Mouse (Mus musculus) gastrocnemius, postnatal 25 days (tissue): ENCODE measurements around the gene Ccdc142. TPM values are rescaled to one million over a fixed set of nuclear protein-coding genes. Genes with fewer than 3 reads are reported as not detected.

Source experiments
- DNase-seq: peaks from one replicate; pipeline ENCODE4 v3.0.0; 2022
- microRNA-seq, 2 experiments: library from miRNA; unstranded; fragments of <30 nt; microRNA quantifications; one replicate each; pipeline ENCODE4 v1.2.0; 2021; ENCODE audit warnings: borderline replicate concordance in 2 of 2
- total RNA-seq, 2 experiments: library from RNA; stranded (reverse); gene quantifications; 1 replicate in 1 of 2; 2 replicates in 1 of 2; pipeline ENCODE4 v1.2.3; 2021

Gene Ccdc142
- total RNA-seq, 2 experiments from 2014 or later, result 0.54 to 1.7 TPM

GRCm38 (mm10) chr6:83141636-83142035 is 40.2 kb downstream of the Ccdc142 start:
- DNase-seq, result no peak

GRCm38 (mm10) chr6:83142211-83142731 is 40.9 kb downstream of the Ccdc142 start:
- DNase-seq, result no peak

GRCm38 (mm10) chr6:83142886-83143285 is 41.5 kb downstream of the Ccdc142 start:
- DNase-seq, result no peak

- DNase-seq, result no peak
Measured at GRCm38 (mm10) chr6:83145209-83145608, 43.8 kb downstream of the Ccdc142 start.

- DNase-seq, result no peak
Measured at GRCm38 (mm10) chr6:83145805-83146204, 44.4 kb downstream of the Ccdc142 start.

- DNase-seq, result no peak
Measured at GRCm38 (mm10) chr6:83147280-83147679, 45.9 kb downstream of the Ccdc142 start.

GRCm38 (mm10) chr6:83151721-83152120 is 50.3 kb downstream of the Ccdc142 start:
- no peak for DNase-seq

- DNase-seq, result no peak
Measured at GRCm38 (mm10) chr6:83153038-83153437, 51.6 kb downstream of the Ccdc142 start.

- no peak for DNase-seq
Measured at GRCm38 (mm10) chr6:83153485-83153884, 52.1 kb downstream of the Ccdc142 start.

- no peak for DNase-seq
Measured at GRCm38 (mm10) chr6:83155552-83156238, 54.3 kb downstream of the Ccdc142 start.

- no peak for DNase-seq
Measured at GRCm38 (mm10) chr6:83156259-83156684, 54.9 kb downstream of the Ccdc142 start, which contains the start of the genes Wdr54 and 1700003E16Rik. Gene Wdr54 (minus strand): TSS chr6:83156397. Gene 1700003E16Rik (plus strand): TSS chr6:83156404.

Small RNA genes lying within 50 kb of the gene (microRNA-seq; reads per million reads assigned to microRNA genes)
- gene Mir3470a, result 0 reads per million in 2 experiments

Other genes starting within 250 kb of the Ccdc142 start
- under 1 TPM; 0.13 to 0.51 TPM for gene Sema4f, start 161.8 kb upstream of the Ccdc142 start, total RNA-seq
- gene M1ap, start 154.7 kb upstream of the Ccdc142 start, total RNA-seq, result not detected
- gene Dok1, start 68.1 kb upstream of the Ccdc142 start, total RNA-seq, result 1 to 10 TPM; 1.9 to 2.6 TPM
- gene Loxl3, start 67.4 kb upstream of the Ccdc142 start, total RNA-seq, result 1 to 10 TPM; 4.2 to 5.3 TPM
- gene Aup1, start 47.1 kb upstream of the Ccdc142 start, total RNA-seq, result 10 to 100 TPM; 71.8 to 82.5 TPM
- 10 to 100 TPM; 16.5 to 18.4 TPM for gene Htra2, start 46.3 kb upstream of the Ccdc142 start, total RNA-seq
- gene Dqx1, start 43.8 kb upstream of the Ccdc142 start, total RNA-seq, result under 1 TPM; 0.26 to 0.51 TPM
- not detected for gene Tlx2, start 31.3 kb upstream of the Ccdc142 start, total RNA-seq
- 1 to 10 TPM; 6.7 to 7.1 TPM for gene Pcgf1, start 23.7 kb upstream of the Ccdc142 start, total RNA-seq
- not detected for gene Lbx2, start 15.2 kb upstream of the Ccdc142 start, total RNA-seq
- 1 to 10 TPM; 1.0 TPM for gene Gm42688, start within 50 bp of the Ccdc142 start, total RNA-seq
- 100 to 1,000 TPM; 109 to 113 TPM for gene Mrpl53, start 7.4 kb downstream of the Ccdc142 start, total RNA-seq
- gene Mogs, start 13.9 kb downstream of the Ccdc142 start, total RNA-seq, result 1 to 10 TPM; 6.5 to 8.1 TPM
- 10 to 100 TPM; 37.8 to 38.2 TPM for gene Wbp1, start 20.0 kb downstream of the Ccdc142 start, total RNA-seq
- gene Ino80b, start 23.8 kb downstream of the Ccdc142 start, total RNA-seq, result 10 to 100 TPM in 1 of 2 experiments, 1 to 10 TPM in 1; 4.8 to 14.0 TPM
- gene Rtkn, start 33.9 kb downstream of the Ccdc142 start, total RNA-seq, result 10 to 100 TPM in 1 of 2 experiments, 1 to 10 TPM in 1; 7.9 to 14.4 TPM
- 1 to 10 TPM; 1.2 to 1.4 TPM for gene Wdr54, start 54.8 kb downstream of the Ccdc142 start, total RNA-seq
- not detected for gene 1700003E16Rik, start 54.8 kb downstream of the Ccdc142 start, total RNA-seq
- 100 to 1,000 TPM; 118 to 126 TPM for gene Dctn1, start 64.3 kb downstream of the Ccdc142 start, total RNA-seq
- not detected for gene Slc4a5, start 118.2 kb downstream of the Ccdc142 start, total RNA-seq
- 1 to 10 TPM; 4.4 to 4.8 TPM for gene Mthfd2, start 224.3 kb downstream of the Ccdc142 start, total RNA-seq
- 10 to 100 TPM; 11.3 to 11.5 TPM for gene Mob1a, start 224.4 kb downstream of the Ccdc142 start, total RNA-seq
- 100 to 1,000 TPM; 236 to 237 TPM for gene Bola3, start 247.5 kb downstream of the Ccdc142 start, total RNA-seq